Mouse (Mus musculus) olfactory bulb, adult 2 months (tissue): ENCODE results near the gene Abo.

Experiments
- CTCF ChIP-seq: fragments of 200-500 bp; IDR thresholded peaks from 2 replicates; pipeline ENCODE4 v1.5.1; 2012; ENCODE audit warnings: low read depth, mild to moderate bottlenecking, low read length, moderate library complexity; ENCODE audit not compliant: insufficient read depth
- POLR2A ChIP-seq: fragments of 200-500 bp; IDR thresholded peaks from 2 replicates; pipeline ENCODE4 v1.6.1; 2012; ENCODE audit warnings: mild to moderate bottlenecking, low read depth, low read length, moderate library complexity; ENCODE audit not compliant: insufficient read depth

- TF ChIP-seq CTCF: no peak
- no peak for TF ChIP-seq POLR2A
Observed at GRCm38 (mm10) chr2:26903311-26903710, 38.5 kb upstream of the Abo start.
